Mouse (Mus musculus) erythroblast, embryonic 14.5 days (primary cell): ENCODE results near the gene Smox. TPM values are rescaled to one million over a fixed set of nuclear protein-coding genes. Genes with fewer than 3 reads are reported as not detected.
"Not testable (repeated sequence)": the region's sequence is repeated elsewhere in the genome, so short reads cannot be mapped to it uniquely, and the experiment has no call there.

Experiments
- H3K27me3 ChIP-seq: 2 replicates; pipeline ENCODE4 v1.6.1; 2012; ENCODE audit warnings: inconsistent platforms; ENCODE audit not compliant: control insufficient read depth
- H3K36me3 ChIP-seq: 2 replicates; pipeline ENCODE4 v1.6.1; 2012; ENCODE audit warnings: mild to moderate bottlenecking, inconsistent platforms; ENCODE audit not compliant: control insufficient read depth
- H3K4me1 ChIP-seq: 2 replicates; pipeline ENCODE4 v1.6.1; 2012; ENCODE audit warnings: inconsistent platforms; ENCODE audit not compliant: control insufficient read depth
- H3K4me3 ChIP-seq: replicated peaks from 2 replicates; pipeline ENCODE3; 2012; ENCODE audit warnings: moderate library complexity, mild to moderate bottlenecking, inconsistent platforms
- H3K9me3 ChIP-seq: 2 replicates; pipeline ENCODE4 v1.6.1; 2012; ENCODE audit warnings: low read length, inconsistent platforms, mixed read lengths; ENCODE audit not compliant: control insufficient read depth
- GATA1 ChIP-seq: IDR thresholded peaks from 2 replicates; pipeline ENCODE4 v1.6.1; 2012; ENCODE audit warnings: low read length, inconsistent platforms, mixed read lengths
- TAL1 ChIP-seq: IDR thresholded peaks from 3 replicates; pipeline ENCODE4 v1.6.1; 2012; ENCODE audit warnings: low read length, inconsistent platforms, mixed read lengths
- polyA plus RNA-seq: library from polyadenylated mRNA; stranded (reverse); fragments of >175 nt; gene quantifications from 2 replicates; pipeline ENCODE4 v1.2.3, GENCODE M21; 2012

The Smox gene
- polyA plus RNA-seq, 1 experiment = 191 TPM

DNA sequence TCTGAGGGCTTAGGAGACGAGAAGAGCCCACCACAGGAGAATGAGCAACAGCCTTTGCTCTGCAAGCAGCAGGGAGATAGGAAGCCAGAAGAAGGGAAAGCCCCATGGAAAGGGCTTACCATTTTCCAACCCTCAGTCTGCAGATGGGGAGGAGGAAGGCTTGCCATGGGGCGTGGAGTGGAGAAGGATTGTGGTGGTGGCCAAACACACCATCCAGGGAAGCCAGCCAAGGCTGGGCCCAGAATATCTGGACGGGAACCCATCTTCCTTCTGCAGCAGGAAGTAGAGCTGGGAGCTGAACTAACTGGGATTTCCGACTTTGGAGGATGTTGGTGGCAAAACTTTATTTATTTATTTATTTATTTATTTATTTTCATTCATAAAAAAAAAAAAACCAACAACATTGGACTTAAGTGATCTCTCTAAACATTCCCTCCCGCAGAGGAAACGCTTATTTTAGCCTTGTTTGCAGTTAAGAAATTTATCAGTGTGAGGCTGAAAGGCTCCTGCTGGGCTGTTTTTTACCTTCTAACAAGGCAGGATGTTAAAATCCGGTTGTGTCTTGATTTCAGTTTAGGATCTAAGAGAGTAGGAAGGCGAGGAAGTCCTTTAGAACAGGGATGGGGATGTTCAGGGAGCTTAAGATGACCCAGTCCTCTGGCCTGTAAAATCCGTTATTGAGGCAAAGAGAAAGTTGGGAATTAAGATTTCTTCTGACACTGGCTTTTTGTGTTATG lies 30.2 kb upstream of the Smox start:
- H3K36me3 ChIP-seq = no peaks in the 10 kb centered on the region
- TF ChIP-seq GATA1 = no peak
- no peak for TF ChIP-seq TAL1

DNA sequence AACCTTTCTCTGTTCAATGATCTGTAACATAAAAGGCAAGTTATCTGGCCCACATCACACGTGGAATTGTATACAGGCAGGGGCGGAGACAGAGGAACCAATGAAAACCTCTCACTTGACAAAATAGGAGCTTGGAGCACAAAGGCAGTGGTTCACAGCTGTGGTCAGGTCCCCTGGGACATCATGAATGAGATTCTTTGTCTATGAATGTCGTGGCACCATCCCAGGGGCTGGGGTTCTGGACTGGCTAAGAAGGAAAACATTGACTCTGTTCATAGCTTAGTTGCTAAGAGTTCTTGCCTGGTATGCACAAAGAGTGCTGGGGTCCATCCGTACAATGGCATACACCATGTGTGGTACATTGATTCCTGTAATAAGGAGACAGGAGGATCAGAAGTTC lies 28.3 kb upstream of the Smox start:
- no peaks in the 10 kb centered on the region; the same call in 1 of the 2 replicates for H3K4me1 ChIP-seq
- no peaks in the 10 kb centered on the region for H3K27me3 ChIP-seq
- no peaks in the 10 kb centered on the region for H3K36me3 ChIP-seq
- TF ChIP-seq GATA1 (no peak), TAL1 (no peak)
- no peak overlapping the region for H3K4me3 ChIP-seq
- H3K9me3 ChIP-seq = no peaks in the 10 kb centered on the region

More for the DNA sequence above, 30.2 kb upstream of the Smox start:
- no peaks in the 10 kb centered on the region; the same call in 1 of the 2 replicates for H3K4me1 ChIP-seq
- H3K4me3 ChIP-seq = no peak overlapping the region
- H3K27me3 ChIP-seq = no peaks in the 10 kb centered on the region
- H3K9me3 ChIP-seq = no peaks in the 10 kb centered on the region

DNA sequence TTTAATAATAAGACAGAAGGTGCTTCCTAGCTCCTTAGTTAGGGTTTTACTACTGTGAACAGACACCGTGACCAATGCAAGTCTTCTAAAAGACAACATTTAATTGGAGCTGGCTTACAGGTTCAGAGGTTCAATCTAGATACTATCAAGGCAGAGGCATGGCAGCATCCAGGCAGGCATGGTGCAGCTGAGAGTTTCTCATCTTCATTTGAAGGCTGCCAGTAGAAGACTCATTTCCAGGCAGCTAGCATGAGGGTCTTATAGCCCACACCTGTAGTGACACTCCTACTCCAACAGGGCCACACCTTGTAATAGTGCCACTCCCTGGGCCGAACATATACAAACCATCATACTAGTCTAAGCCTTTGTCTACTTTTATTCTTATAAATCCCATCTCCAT lies 27.1 kb upstream of the Smox start:
- peaks cover 1% of the 10 kb centered on the region for H3K27me3 ChIP-seq
- no peaks in the 10 kb centered on the region for H3K4me1 ChIP-seq
- H3K36me3 ChIP-seq = no peaks in the 10 kb centered on the region
- H3K9me3 ChIP-seq = no peaks in the 10 kb centered on the region
- no peak overlapping the region for H3K4me3 ChIP-seq
- no peak for TF ChIP-seq TAL1

DNA sequence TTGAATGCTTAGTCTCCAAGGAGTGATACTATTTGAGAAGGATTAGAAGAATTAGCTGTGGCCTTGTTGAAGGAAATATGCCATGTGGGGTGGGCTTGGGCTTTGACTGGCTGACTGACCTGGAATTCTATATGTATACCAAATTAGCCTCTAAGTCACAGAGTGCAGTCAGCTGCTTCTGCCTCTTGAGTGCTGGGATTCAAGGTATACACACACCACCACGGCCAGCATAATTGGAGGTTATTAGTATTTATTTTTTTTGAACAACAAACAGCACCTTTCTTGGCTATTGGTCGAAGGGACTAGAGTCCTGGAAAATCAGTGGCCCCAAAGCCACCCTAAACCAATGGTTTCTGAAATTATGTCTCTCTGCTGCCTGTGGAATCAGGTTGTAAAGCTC lies 24.6 kb upstream of the Smox start:
- H3K9me3 ChIP-seq = no peaks in the 10 kb centered on the region

DNA sequence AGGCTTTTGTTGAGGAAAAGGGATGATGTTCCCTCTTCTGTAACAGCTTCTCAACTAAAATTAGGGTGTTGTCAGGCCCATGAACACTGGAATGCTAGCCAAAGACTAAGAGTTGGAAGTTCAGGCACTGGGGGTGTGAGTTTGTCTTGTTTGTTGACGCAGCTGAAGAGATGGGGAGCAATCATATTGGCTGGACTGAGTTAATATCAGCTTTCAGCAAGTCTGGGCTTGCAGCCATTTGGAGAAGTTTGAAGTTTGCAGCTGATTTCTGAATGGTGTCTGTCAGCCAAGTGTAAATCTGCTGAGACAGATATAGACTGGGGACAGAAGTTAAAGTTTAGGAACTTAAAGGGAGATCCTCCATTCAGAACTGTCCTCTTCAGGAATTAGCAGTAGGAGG lies 21.4 kb upstream of the Smox start:
- peaks cover 3% of the 10 kb centered on the region for H3K27me3 ChIP-seq
- no peaks in the 10 kb centered on the region for H3K9me3 ChIP-seq
- H3K4me3 ChIP-seq = no peak overlapping the region
- no peaks in the 10 kb centered on the region for H3K36me3 ChIP-seq
- no peaks in the 10 kb centered on the region for H3K4me1 ChIP-seq
- TF ChIP-seq TAL1 (no peak), GATA1 (no peak)

More for the DNA sequence above, 24.6 kb upstream of the Smox start:
- Histone ChIP-seq H3K27me3 (peaks cover 3% of the 10 kb centered on the region), H3K36me3 (no peaks in the 10 kb centered on the region), H3K4me3 (no peak overlapping the region), H3K4me1 (no peaks in the 10 kb centered on the region)
- TF ChIP-seq GATA1 = no peak
- no peak for TF ChIP-seq TAL1

DNA sequence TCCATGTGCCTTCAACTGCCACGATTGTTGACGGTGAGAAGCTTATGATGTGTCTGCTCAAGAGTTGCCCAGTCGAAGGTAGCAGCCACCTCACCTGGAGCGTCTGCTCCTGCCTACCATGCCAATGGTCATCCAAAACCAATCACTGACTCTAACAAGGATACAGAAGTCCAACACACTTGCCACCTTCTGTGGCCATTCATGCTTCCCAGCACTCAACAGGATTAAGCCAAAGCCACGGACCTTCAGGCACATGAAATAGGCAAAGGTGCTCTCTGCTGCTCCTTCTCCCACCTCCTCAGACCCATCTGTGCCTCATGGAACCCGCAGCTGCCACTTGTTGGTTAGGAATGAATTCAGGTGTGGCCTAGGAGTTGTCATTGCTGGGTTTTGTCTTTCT lies 17.5 kb upstream of the Smox start:
- H3K4me1 ChIP-seq = no peaks in the 10 kb centered on the region
- TF ChIP-seq TAL1 = no peak
- no peak for TF ChIP-seq GATA1
- no peak overlapping the region for H3K4me3 ChIP-seq
- no peaks in the 10 kb centered on the region for H3K36me3 ChIP-seq
- H3K27me3 ChIP-seq = peaks cover 22% of the 10 kb centered on the region
- no peaks in the 10 kb centered on the region for H3K9me3 ChIP-seq

DNA sequence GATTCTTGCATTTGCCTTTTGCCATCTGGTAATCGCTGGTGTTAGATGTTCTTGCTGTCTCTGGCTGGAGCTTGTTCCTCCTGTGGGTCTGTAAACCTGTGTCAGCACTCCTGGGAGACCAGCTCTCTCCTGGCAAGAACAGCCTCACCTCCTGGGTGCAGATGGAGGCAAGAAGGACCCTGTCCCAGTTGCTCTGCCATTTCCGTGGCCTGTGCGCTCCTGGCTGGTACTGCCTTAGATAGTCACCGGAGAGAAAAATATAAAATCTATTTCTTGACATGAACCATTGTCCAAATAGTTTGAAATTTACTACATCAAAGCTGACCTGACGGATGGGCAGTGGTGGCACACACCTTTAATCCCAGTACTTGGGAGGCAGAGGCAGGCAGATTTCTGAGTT lies 14.2 kb upstream of the Smox start:
- not testable (repeated sequence) for H3K4me3 ChIP-seq, H3K36me3 ChIP-seq, H3K9me3 ChIP-seq, H3K4me1 ChIP-seq
- peaks cover 33% of the 10 kb centered on the region for H3K27me3 ChIP-seq

DNA sequence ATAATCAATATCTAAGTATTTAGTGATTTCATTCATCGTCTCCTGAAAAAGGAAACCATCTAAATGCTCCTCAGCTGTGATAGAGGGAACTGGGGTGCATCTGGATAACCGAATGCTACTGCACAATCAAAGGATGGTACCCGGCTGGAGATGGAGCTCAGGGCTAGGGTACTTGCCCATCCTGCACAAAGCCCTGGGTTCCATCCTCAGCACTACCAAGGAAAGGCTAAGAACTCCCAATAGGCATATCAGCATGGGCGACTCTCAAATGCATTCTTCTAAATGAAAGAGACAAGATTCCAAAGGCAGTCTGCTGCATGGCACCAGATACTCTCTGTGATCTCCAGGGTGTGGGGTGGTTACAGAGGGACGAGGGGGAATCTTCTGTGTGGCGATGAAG lies 13.4 kb upstream of the Smox start:
- peaks cover 3% of the 10 kb centered on the region; the same call in 1 of the 2 replicates for H3K9me3 ChIP-seq
- peaks cover 39% of the 10 kb centered on the region for H3K27me3 ChIP-seq
- no peaks in the 10 kb centered on the region for H3K36me3 ChIP-seq
- TF ChIP-seq TAL1 (no peak), GATA1 (no peak)
- no peaks in the 10 kb centered on the region for H3K4me1 ChIP-seq
- no peak overlapping the region for H3K4me3 ChIP-seq

DNA sequence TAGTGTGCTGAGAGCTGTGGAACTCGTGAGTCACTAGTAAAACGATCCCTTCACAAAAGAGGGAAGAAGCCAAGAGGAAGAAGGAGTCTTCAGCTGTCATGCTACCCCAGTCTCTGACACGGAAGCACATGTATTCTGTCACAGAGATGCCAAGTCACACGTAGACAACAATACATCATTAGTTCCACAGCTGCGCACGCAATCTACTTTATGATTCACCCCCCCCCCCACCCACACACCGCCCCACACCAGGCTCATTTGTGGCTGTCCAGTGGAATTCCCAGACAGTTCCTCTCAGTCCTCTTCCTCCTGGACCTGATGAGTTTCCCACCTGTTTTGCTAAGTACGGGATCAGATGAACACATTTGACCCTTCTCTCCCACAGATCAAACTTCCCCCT lies 12.9 kb upstream of the Smox start:
- H3K36me3 ChIP-seq = no peaks in the 10 kb centered on the region
- H3K27me3 ChIP-seq = peaks cover 44% of the 10 kb centered on the region
- no peak overlapping the region for H3K4me3 ChIP-seq
- H3K9me3 ChIP-seq = peaks cover 3% of the 10 kb centered on the region; the same call in 1 of the 2 replicates
- TF ChIP-seq GATA1 = no peak
- no peak for TF ChIP-seq TAL1
- no peaks in the 10 kb centered on the region for H3K4me1 ChIP-seq

DNA sequence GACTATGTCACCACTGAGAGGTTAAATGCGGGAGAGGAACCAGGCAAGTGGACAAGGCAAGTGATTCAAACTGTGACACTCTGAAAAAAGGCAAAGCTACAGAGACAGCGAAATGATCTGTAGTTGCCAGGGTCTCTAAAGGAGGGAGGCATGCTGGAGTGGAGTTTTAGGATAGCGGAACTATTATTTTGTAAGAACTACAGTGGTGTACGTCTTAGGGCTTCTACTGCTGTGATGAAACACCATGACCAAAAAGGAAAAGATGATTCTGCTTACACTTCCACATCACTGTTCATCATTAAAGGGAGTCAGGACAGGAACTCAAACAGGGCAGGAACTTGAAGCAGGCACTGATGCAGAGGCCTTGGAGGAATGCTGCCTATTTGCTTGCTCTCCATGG lies 12.4 kb upstream of the Smox start:
- peaks cover 48% of the 10 kb centered on the region for H3K27me3 ChIP-seq
- H3K9me3 ChIP-seq = peaks cover 3% of the 10 kb centered on the region; the same call in 1 of the 2 replicates
- no peak overlapping the region for H3K4me3 ChIP-seq
- TF ChIP-seq GATA1 = no peak
- TF ChIP-seq TAL1 = no peak
- H3K4me1 ChIP-seq = no peaks in the 10 kb centered on the region
- H3K36me3 ChIP-seq = no peaks in the 10 kb centered on the region
